Mouse (Mus musculus) hindbrain, embryonic 16.5 days (tissue): ENCODE data around the gene Ilk. TPM values are rescaled to one million over a fixed set of nuclear protein-coding genes. Genes with fewer than 3 reads are reported as not detected.

Source experiments
- ATAC-seq: fragments of 200-750 bp; cut with Nextera tagmentation; 2 replicates; pipeline ENCODE4 v1.8.0; 2017; ENCODE audit warnings: moderate TSS enrichment, moderate library complexity
- H3K27ac ChIP-seq: fragments of 300-500 bp; sonication (generic); 2 replicates; pipeline ENCODE4 v1.5.1; 2014; ENCODE audit warnings: low read depth, mild to moderate bottlenecking, control low read depth, low read length, moderate library complexity
- H3K27me3 ChIP-seq: fragments of 300-500 bp; sonication (generic); replicated peaks from 2 replicates; pipeline ENCODE4 v1.6.1; 2014; ENCODE audit warnings: low read length; ENCODE audit not compliant: control insufficient read depth, insufficient read depth
- H3K36me3 ChIP-seq: fragments of 300-500 bp; sonication (generic); 2 replicates; pipeline ENCODE4 v1.6.1; 2014; ENCODE audit warnings: mild to moderate bottlenecking, low read length, moderate library complexity, mixed read lengths; ENCODE audit not compliant: control insufficient read depth, insufficient read depth
- H3K4me1 ChIP-seq: fragments of 300-500 bp; sonication (generic); 2 replicates; pipeline ENCODE4 v1.6.1; 2014; ENCODE audit warnings: low read depth, low read length; ENCODE audit not compliant: control insufficient read depth, insufficient read depth
- H3K4me2 ChIP-seq: fragments of 300-500 bp; sonication (generic); 2 replicates; pipeline ENCODE4 v1.6.1; 2014; ENCODE audit warnings: mild to moderate bottlenecking, low read length, control low read depth, moderate library complexity
- H3K4me3 ChIP-seq: fragments of 300-500 bp; sonication (generic); 2 replicates; pipeline ENCODE4 v1.5.1; 2014; ENCODE audit warnings: mild to moderate bottlenecking, low read length, control low read depth, moderate library complexity
- H3K9ac ChIP-seq: fragments of 300-500 bp; sonication (generic); 2 replicates; pipeline ENCODE4 v1.6.1; 2014; ENCODE audit warnings: low read depth, mild to moderate bottlenecking, control low read depth, low read length, moderate library complexity
- H3K9me3 ChIP-seq: fragments of 300-500 bp; sonication (generic); 2 replicates; pipeline ENCODE4 v1.6.1; 2014; ENCODE audit warnings: mild to moderate bottlenecking, low read length, moderate library complexity; ENCODE audit not compliant: control insufficient read depth
- WGBS: fragments of 180-500 bp; shearing (Covaris S2); extraction: QIAGEN DNeasy Blood & Tissue Kit; methylation state at CpG from one replicate; pipeline ENCODE4 v1.1.7; 2014; 5-methylcytosine and 5-hydroxymethylcytosine counted together
- polyA plus RNA-seq: library from polyadenylated mRNA; unstranded; fragments of >200 nt; fragmentation: Nextera tagmentation; extraction: Ambion mirVana; gene quantifications from 2 replicates; pipeline ENCODE4 v1.2.1, GENCODE M21; 2015

Gene Ilk
- polyA plus RNA-seq, 1 experiment from 2014 or later = 172 TPM

- ATAC-seq = no peak
- Histone ChIP-seq H3K36me3 (peaks cover 38% of the 10 kb centered on the region), H3K27ac (no peak overlapping the region), H3K27me3 (no peaks in the 10 kb centered on the region), H3K9ac (no peak overlapping the region), H3K4me3 (no peak overlapping the region), H3K4me2 (no peak overlapping the region), H3K9me3 (no peaks in the 10 kb centered on the region), H3K4me1 (peaks cover 41% of the 10 kb centered on the region)
- WGBS = 94% methylated on average over 2 of the region's 2 CpGs
Measured at GRCm38 (mm10) chr7:105776026-105776425, 39.6 kb downstream of the Ilk start.

GRCm38 (mm10) chr7:105777316-105777715 is 40.9 kb downstream of the Ilk start:
- no peaks in the 10 kb centered on the region for H3K27me3 ChIP-seq
- WGBS = 84% methylated on average over 1 of the region's 1 CpGs
- H3K4me3 ChIP-seq = no peak overlapping the region
- H3K27ac ChIP-seq = no peak overlapping the region
- H3K9me3 ChIP-seq = no peaks in the 10 kb centered on the region
- H3K4me2 ChIP-seq = no peak overlapping the region
- no peak overlapping the region for H3K9ac ChIP-seq
- no peak for ATAC-seq
- peaks cover 38% of the 10 kb centered on the region for H3K4me1 ChIP-seq
- H3K36me3 ChIP-seq = peaks cover 34% of the 10 kb centered on the region

GRCm38 (mm10) chr7:105777797-105778552 is 41.6 kb downstream of the Ilk start:
- Histone ChIP-seq H3K27ac (peak overlapping the region; percentile 76), H3K27me3 (no peaks in the 10 kb centered on the region), H3K9ac (peak overlapping the region; percentile 45), H3K4me1 (peaks cover 40% of the 10 kb centered on the region), H3K4me2 (peak overlapping the region; percentile 33), H3K36me3 (peaks cover 27% of the 10 kb centered on the region), H3K9me3 (no peaks in the 10 kb centered on the region), H3K4me3 (no peak overlapping the region)
- ATAC-seq = peak; percentile 22; the same call in 1 of the 2 replicates
- WGBS = 43% methylated on average over 13 of the region's 13 CpGs

- Histone ChIP-seq H3K4me2 (peak overlapping the region; percentile 33), H3K9ac (peak overlapping the region; percentile 50), H3K9me3 (no peaks in the 10 kb centered on the region), H3K27ac (peak overlapping the region; percentile 76), H3K36me3 (peaks cover 29% of the 10 kb centered on the region), H3K4me3 (no peak overlapping the region), H3K4me1 (peaks cover 46% of the 10 kb centered on the region), H3K27me3 (no peaks in the 10 kb centered on the region)
- ATAC-seq = peak; percentile 66
- WGBS = 21% methylated on average over 4 of the region's 4 CpGs
Measured at GRCm38 (mm10) chr7:105778553-105779265, 42.3 kb downstream of the Ilk start.

- Histone ChIP-seq H3K27ac (no peak overlapping the region), H3K4me3 (no peak overlapping the region), H3K4me2 (peak overlapping the region; percentile 23), H3K9ac (no peak overlapping the region), H3K27me3 (no peaks in the 10 kb centered on the region), H3K4me1 (peaks cover 44% of the 10 kb centered on the region), H3K9me3 (no peaks in the 10 kb centered on the region), H3K36me3 (peaks cover 24% of the 10 kb centered on the region)
- 35% methylated on average over 4 of the region's 4 CpGs for WGBS
- ATAC-seq = no peak
Measured at GRCm38 (mm10) chr7:105783861-105784260, 47.5 kb downstream of the Ilk start.

GRCm38 (mm10) chr7:105784556-105784955 is 48.2 kb downstream of the Ilk start:
- H3K4me1 ChIP-seq = peaks cover 37% of the 10 kb centered on the region
- no peaks in the 10 kb centered on the region for H3K9me3 ChIP-seq
- no peaks in the 10 kb centered on the region for H3K27me3 ChIP-seq
- H3K4me2 ChIP-seq = peak overlapping the region; percentile 43
- ATAC-seq = no peak
- 5% methylated on average over 4 of the region's 4 CpGs for WGBS
- H3K4me3 ChIP-seq = no peak overlapping the region
- no peak overlapping the region for H3K9ac ChIP-seq
- H3K36me3 ChIP-seq = peaks cover 22% of the 10 kb centered on the region
- H3K27ac ChIP-seq = 0 out of 2 replicates have a peak overlapping the region, but pooled peaks have one; percentile 26

GRCm38 (mm10) chr7:105786506-105787284 is 50.3 kb downstream of the Ilk start:
- Histone ChIP-seq H3K4me1 (peaks cover 35% of the 10 kb centered on the region), H3K27me3 (no peaks in the 10 kb centered on the region), H3K27ac (peak overlapping the region; percentile 98), H3K9me3 (no peaks in the 10 kb centered on the region), H3K4me2 (peak overlapping the region; percentile 66), H3K36me3 (peaks cover 5% of the 10 kb centered on the region), H3K4me3 (peak overlapping the region; percentile 90), H3K9ac (peak overlapping the region; percentile 100)
- peak; percentile 80 for ATAC-seq
- 3% methylated on average over 19 of the region's 20 CpGs for WGBS

GRCm38 (mm10) chr7:105787285-105788140 is 51.1 kb downstream of the Ilk start, which contains the start of gene Dchs1:
TSS of gene Dchs1 (minus strand) at chr7:105787654.
- Histone ChIP-seq H3K27ac (peak within 1 kb of the TSS; percentile 98), H3K36me3 (peaks cover 2% of the 10 kb centered on the region; the same call in 1 of the 2 replicates), H3K9me3 (no peaks in the 10 kb centered on the region), H3K4me2 (peak within 1 kb of the TSS; percentile 66), H3K4me3 (peak within 1 kb of the TSS; percentile 90), H3K4me1 (peaks cover 34% of the 10 kb centered on the region), H3K9ac (peak within 1 kb of the TSS; percentile 100), H3K27me3 (no peaks in the 10 kb centered on the region)
- ATAC-seq = peak; percentile 66
- under 1% methylated on average over 53 of the region's 97 CpGs for WGBS
